ENCODE assay signal across 8 mouse cellular contexts in the genomic region with DNA sequence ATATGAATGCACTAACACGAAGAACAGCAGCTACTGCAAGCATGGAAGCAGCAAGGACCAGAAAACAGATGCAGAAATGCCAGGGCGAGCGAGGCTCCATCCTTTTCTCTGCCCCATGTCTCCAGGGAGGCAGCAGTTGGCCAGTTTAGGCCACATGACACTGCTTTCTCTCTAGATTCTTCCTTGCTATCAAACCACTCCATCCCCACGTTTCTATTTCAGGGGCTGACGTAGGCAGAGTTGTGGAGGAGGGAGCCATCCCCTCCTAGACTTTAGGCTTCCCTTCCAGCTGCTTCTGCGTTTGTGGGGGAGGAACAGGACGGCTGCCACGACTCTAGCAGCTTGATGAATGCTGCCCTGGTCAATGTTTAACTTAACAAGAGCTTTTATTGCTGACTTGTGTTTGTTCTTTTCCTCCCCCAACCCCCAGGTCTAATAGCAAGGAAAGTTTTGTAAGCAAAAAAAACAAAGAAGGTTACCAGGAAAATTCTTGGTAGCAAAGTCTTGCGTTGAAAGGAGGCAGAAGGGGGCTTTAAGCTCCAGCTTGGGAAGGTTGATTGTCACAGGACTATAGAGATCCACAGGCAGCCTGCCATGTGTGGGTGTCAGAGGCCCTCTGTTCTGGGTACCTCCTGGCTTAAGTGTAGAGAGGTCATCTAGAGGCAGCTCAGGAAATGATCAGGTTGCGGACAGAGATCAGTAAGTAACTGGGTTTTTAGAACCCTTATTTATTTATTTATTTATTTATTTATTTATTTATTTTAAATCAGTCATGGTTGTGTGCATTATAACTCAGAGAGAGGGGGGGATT.
DNase-seq lines count a peak whose midpoint lies in the region; ATAC-seq and TF ChIP-seq lines count a peak whose summit lies in the region.

No protein-coding gene starts in this region.

- H3K36me3 ChIP-seq in hindbrain, postnatal 0 days (ENCODE audit: insufficient read depth, low read length), result no peaks in the 10 kb centered on the region
- H3K36me3 ChIP-seq in lung, postnatal 0 days (ENCODE audit: insufficient read depth, low read length), result no peaks in the 10 kb centered on the region

- H3K4me2 ChIP-seq in hindbrain, postnatal 0 days (ENCODE audit: low read depth, low read length), result no peak overlapping the region
- peak overlapping the region; percentile 27; the same call in 1 of the 2 replicates for H3K4me2 ChIP-seq in lung, postnatal 0 days (replicated peaks; ENCODE audit: low read depth, low read length)

- H3K4me1 ChIP-seq in hindbrain, postnatal 0 days (ENCODE audit: insufficient read depth, low read length), result peaks cover 6% of the 10 kb centered on the region; the same call in 1 of the 2 replicates
- H3K4me1 ChIP-seq in lung, postnatal 0 days (ENCODE audit: insufficient read depth, low read depth, low read length), result peaks cover 20% of the 10 kb centered on the region

- no peak overlapping the region for H3K9ac ChIP-seq in hindbrain, postnatal 0 days (replicated peaks; ENCODE audit: low read length)
- no peak overlapping the region for H3K9ac ChIP-seq in lung, postnatal 0 days (replicated peaks; ENCODE audit: low read depth)

- H3K4me3 ChIP-seq in hindbrain, postnatal 0 days (ENCODE audit: low read length), result no peak overlapping the region
- H3K4me3 ChIP-seq in lung, postnatal 0 days (ENCODE audit: low read depth, low read length), result no peak overlapping the region

- TF ChIP-seq CTCF in hindbrain, postnatal 0 days (IDR thresholded peaks at IDR 0.05; ENCODE audit: low read depth), result no peak
- no peak for TF ChIP-seq CTCF in lung, postnatal 0 days (IDR thresholded peaks at IDR 0.05)

- H3K27me3 ChIP-seq in hindbrain, postnatal 0 days (ENCODE audit: insufficient read depth, low read length), result no peaks in the 10 kb centered on the region
- no peaks in the 10 kb centered on the region for H3K27me3 ChIP-seq in lung, postnatal 0 days (replicated peaks; ENCODE audit: insufficient read depth, low read length)

- peak; percentile 28 to 29 for DNase-seq in adrenal gland, postnatal 36 days
- no peak for DNase-seq in adrenal gland, postnatal 14 days
- DNase-seq in gastrocnemius, postnatal 10 days, result peak; percentile 11
- peak; percentile 62 for DNase-seq in hindbrain, postnatal 0 days (ENCODE audit: low spot score)
- DNase-seq in left cerebral cortex, adult 18-20 months (ENCODE audit: low spot score in 2 of 2), result peak; percentile 77 to 84
- peak; percentile 93 for DNase-seq in lung, postnatal 0 days (ENCODE audit: low spot score)
- DNase-seq in right cerebral cortex, postnatal 36 days (ENCODE audit: low spot score in 2 of 2), result peak; percentile 79 to 91

- H3K27ac ChIP-seq in hindbrain, postnatal 0 days, result peak overlapping the region; percentile 54; the same call in 1 of the 2 replicates
- H3K27ac ChIP-seq in lung, postnatal 0 days (ENCODE audit: low read length), result peak overlapping the region; percentile 55

- 27% methylated on average over 10 of the region's 10 CpGs for WGBS in hindbrain, postnatal 0 days
- WGBS in lung, postnatal 0 days, result 10% methylated on average over 10 of the region's 10 CpGs

- TF ChIP-seq EP300 in lung, postnatal 0 days (IDR thresholded peaks at IDR 0.05), result peak; percentile 64; the same call in 1 of the 2 replicates

- H3K9me3 ChIP-seq in hindbrain, postnatal 0 days (ENCODE audit: low read length), result no peaks in the 10 kb centered on the region
- no peaks in the 10 kb centered on the region for H3K9me3 ChIP-seq in lung, postnatal 0 days (ENCODE audit: low read length)

- peak; percentile 71 for ATAC-seq in hindbrain, postnatal 0 days
- peak; percentile 95 for ATAC-seq in lung, postnatal 0 days
- ATAC-seq in monocyte, adult 5-6 weeks (replicated peaks; ENCODE audit: insufficient number of reproducible peaks, low FRiP score, low TSS enrichment, poor library complexity, severe bottlenecking), result no peak; the same call in 1 of the 2 replicates
